13 mouse cellular contexts compared by ENCODE assay signal in the genomic region with DNA sequence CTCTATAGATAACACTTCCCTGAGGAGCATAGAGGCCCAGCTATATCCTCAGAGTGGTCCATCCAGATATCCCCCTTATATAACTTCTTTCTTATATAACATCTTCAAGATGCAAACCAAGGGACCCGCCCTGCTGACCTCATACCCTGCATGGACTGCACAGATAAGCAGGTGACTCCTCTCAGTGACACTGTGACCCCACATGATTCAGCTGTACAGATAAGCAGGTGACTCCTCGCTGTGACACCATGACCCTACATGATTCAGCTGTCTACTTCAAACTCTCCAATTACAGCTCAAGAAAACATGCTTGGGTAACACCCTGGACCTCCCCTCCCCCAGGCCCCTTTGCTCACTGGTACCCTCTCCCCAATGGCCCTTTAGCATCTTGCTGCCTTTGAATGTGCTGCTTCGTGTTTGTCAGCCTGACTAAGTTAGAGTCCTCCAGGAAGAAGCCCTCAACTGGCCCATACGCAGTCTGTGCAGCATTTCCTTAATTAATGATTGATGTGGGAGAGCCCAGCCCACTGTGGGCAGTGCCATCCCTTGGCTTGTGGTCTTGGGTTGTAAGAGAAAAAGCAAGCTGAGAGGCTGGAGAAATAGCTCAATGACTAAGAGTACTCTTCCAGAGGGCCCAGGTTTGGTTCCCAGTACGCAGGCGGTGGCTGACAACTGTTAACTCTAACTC. TPM values are rescaled to one million over a fixed set of nuclear protein-coding genes. Genes with fewer than 3 reads are reported as not detected.
DNase-seq lines count a peak whose midpoint lies in the region; ATAC-seq and TF ChIP-seq lines count a peak whose summit lies in the region.
"Had no signal": no experiment of that assay in that cellular context is flagged by ENCODE, and none has a peak within 500 bp of the region (broad histone marks: within the 10 kb centered on the region; RNA-seq: fewer than 3 reads in every experiment).

No protein-coding gene starts in this region.

- no peaks in the 10 kb centered on the region for H3K36me3 ChIP-seq in heart, embryonic 11.5 days (ENCODE audit: control insufficient read depth, insufficient read depth, low read length)
- no peaks in the 10 kb centered on the region for H3K36me3 ChIP-seq in G1E (replicated peaks)
- H3K36me3 ChIP-seq: embryonic facial prominence, embryonic 15.5 days; neural tube, embryonic 13.5 days had no signal

- H3K4me2 ChIP-seq in heart, embryonic 11.5 days, result no peak overlapping the region; the same call in 1 of the 2 replicates
- H3K4me2 ChIP-seq: embryonic facial prominence, embryonic 15.5 days; neural tube, embryonic 13.5 days had no signal

- no peak overlapping the region for H3K4me3 ChIP-seq in heart, embryonic 11.5 days (ENCODE audit: low read depth, low read length)
- H3K4me3 ChIP-seq in G1E (ENCODE audit: low read depth, low read length), result peak overlapping the region; percentile 7; the same call in 1 of the 2 replicates
- H3K4me3 ChIP-seq: embryonic facial prominence, embryonic 15.5 days; neural tube, embryonic 13.5 days had no signal

- ATAC-seq in heart, embryonic 11.5 days (replicated peaks; ENCODE audit: insufficient number of reproducible peaks, low FRiP score, low TSS enrichment), result peak; percentile 94
- peak; percentile 96 for ATAC-seq in G1E (ENCODE audit: extremely low read depth, insufficient number of reproducible peaks, low FRiP score, poor library complexity, severe bottlenecking)
- ATAC-seq in hematopoietic stem cell, adult 5-6 weeks (replicated peaks in 1 of 2; ENCODE audit: insufficient read depth in 1 of 2, low FRiP score in 2 of 2, low TSS enrichment in 1 of 2, low read depth in 1 of 2, poor library complexity in 2 of 2, severe bottlenecking in 2 of 2), result peak; percentile 48 to 51; a peak in 1 of 4 replicates
- ATAC-seq in megakaryocyte progenitor cell, adult 5-6 weeks (replicated peaks; ENCODE audit: poor library complexity), result peak; percentile 97
- ATAC-seq: CD4-positive, CD25-positive, alpha-beta regulatory T cell, adult 4 months had no signal

- no peaks in the 10 kb centered on the region for H3K27me3 ChIP-seq in heart, embryonic 11.5 days (ENCODE audit: control insufficient read depth, insufficient read depth, low read length)
- peaks cover 4% of the 10 kb centered on the region; the same call in 1 of the 2 replicates for H3K27me3 ChIP-seq in G1E (ENCODE audit: insufficient read depth, low read length)
- H3K27me3 ChIP-seq: embryonic facial prominence, embryonic 15.5 days; neural tube, embryonic 13.5 days had no signal

- H3K4me1 ChIP-seq in heart, embryonic 11.5 days (ENCODE audit: control insufficient read depth, insufficient read depth, low read length), result no peaks in the 10 kb centered on the region; the same call in 1 of the 2 replicates
- H3K4me1 ChIP-seq in G1E (ENCODE audit: insufficient read depth, low read depth, low read length), result peaks cover 59% of the 10 kb centered on the region
- H3K4me1 ChIP-seq: embryonic facial prominence, embryonic 15.5 days; neural tube, embryonic 13.5 days had no signal

- H3K9me3 ChIP-seq in heart, embryonic 11.5 days (replicated peaks; ENCODE audit: control insufficient read depth, low read length), result 0 out of 2 replicates have a peak, but pooled peaks cover 2% of the 10 kb centered on the region
- peaks cover 9% of the 10 kb centered on the region for H3K9me3 ChIP-seq in G1E (replicated peaks)
- H3K9me3 ChIP-seq: embryonic facial prominence, embryonic 15.5 days; neural tube, embryonic 13.5 days had no signal

- no peak overlapping the region for H3K9ac ChIP-seq in heart, embryonic 11.5 days (ENCODE audit: low read depth, low read length)
- H3K9ac ChIP-seq: embryonic facial prominence, embryonic 15.5 days; neural tube, embryonic 13.5 days had no signal

- DNase-seq in heart, adult 11 months, result no peak
- peak; percentile 67 for DNase-seq in G1E (ENCODE audit: low spot score)
- DNase-seq in ovary, postnatal 36 days (ENCODE audit: low spot score), result no peak
- no peak for DNase-seq in gastrocnemius, postnatal 14 days
- DNase-seq in cerebellum, adult 18-20 months, result no peak
- DNase-seq: heart, adult 18-20 months had no signal

- no peak for TF ChIP-seq CTCF in G1E (IDR thresholded peaks at IDR 0.05; ENCODE audit: low read depth, low read length)

- 63% methylated on average over 6 of the region's 6 CpGs for WGBS in heart, embryonic 11.5 days (ENCODE audit: insufficient replicate concordance)

- peak overlapping the region; percentile 71 for H3K27ac ChIP-seq in heart, embryonic 11.5 days (ENCODE audit: low read depth, low read length)
- H3K27ac ChIP-seq: embryonic facial prominence, embryonic 15.5 days; macrophage; neural tube, embryonic 13.5 days had no signal

- intact Hi-C loops in gastrocnemius, postnatal 14 days (cut with DNase I; ENCODE audit: low total_unique reads), result no loop called here

RNA-seq across cellular contexts. Expression of a gene that starts 37.5 kb away (rescaled TPM):
- polyA plus RNA-seq in heart, embryonic 11.5 days (2014; fragmentation: Nextera tagmentation; extraction: Ambion mirVana), result 15.5 and 16.2 TPM in 2 replicates
- total RNA-seq in G1E (2014; fragmentation: Nextera tagmentation) (88.1 and 99.3 TPM in 2 replicates), G1E (2017) (20.1 and 21.1 TPM in 2 replicates)
- polyA plus RNA-seq in G1E (2012), result 154 and 169 TPM in 2 replicates
- total RNA-seq in hematopoietic stem cell, adult 5-6 weeks (2017), result 26.4 and 32.4 TPM in 2 replicates
- total RNA-seq in megakaryocyte progenitor cell, adult 5-6 weeks (2015), result 33.8 and 42.4 TPM in 2 replicates
- 17.8 and 25.6 TPM in 2 replicates for total RNA-seq in megakaryocyte progenitor cell, adult 5-6 weeks (2017)
- 1 to 10 TPM; 6.4 to 7.3 TPM for total RNA-seq in gastrocnemius, postnatal 14 days (2021)
